Mouse (Mus musculus) spleen, adult 2 months (tissue): ENCODE measurements around the gene Gm20388.

Source experiments
- CTCF ChIP-seq: fragments of 200-500 bp; IDR thresholded peaks from 2 replicates; pipeline ENCODE4 v1.5.1; 2011; ENCODE audit warnings: mild to moderate bottlenecking, inconsistent platforms; ENCODE audit not compliant: insufficient read depth, insufficient read length, insufficient replicate concordance; ENCODE audit errors: extremely low read depth
- POLR2A ChIP-seq: fragments of 200-500 bp; IDR thresholded peaks from 2 replicates; pipeline ENCODE4 v1.6.1; 2011; ENCODE audit warnings: low read depth, low read length, inconsistent platforms

GRCm38 (mm10) chr8:120072827-120073226 is 162.2 kb downstream of the Gm20388 start:
- no peak for TF ChIP-seq CTCF
- TF ChIP-seq POLR2A, result no peak
